24 mouse cellular contexts compared by ENCODE assay signal in genomic region chr1:139064711-139065110, GRCm38 (mm10).
DNase-seq lines count a peak whose midpoint lies in the region; ATAC-seq and TF ChIP-seq lines count a peak whose summit lies in the region.
"Had no signal": no experiment of that assay in that cellular context is flagged by ENCODE, and none has a peak within 500 bp of the region (broad histone marks: within the 10 kb centered on the region; RNA-seq: fewer than 3 reads in every experiment).

No protein-coding gene starts in this region.

- no peak overlapping the region for H3K27ac ChIP-seq in lung, postnatal 0 days (ENCODE audit: low read length)
- H3K27ac ChIP-seq in hindbrain, embryonic 14.5 days: no peak overlapping the region
- H3K27ac ChIP-seq: forebrain, embryonic 13.5 days; heart, embryonic 10.5 days; heart, embryonic 15.5 days; hindbrain, postnatal 0 days; intestine, embryonic 15.5 days; midbrain, embryonic 12.5 days; neural tube, embryonic 13.5 days had no signal

- TF ChIP-seq CTCF in lung, postnatal 0 days (IDR thresholded peaks at IDR 0.05): no peak

- H3K4me2 ChIP-seq in lung, postnatal 0 days (replicated peaks; ENCODE audit: low read depth, low read length): no peak overlapping the region
- no peak overlapping the region for H3K4me2 ChIP-seq in hindbrain, embryonic 14.5 days (replicated peaks)
- H3K4me2 ChIP-seq: forebrain, embryonic 13.5 days; heart, embryonic 15.5 days; intestine, embryonic 15.5 days; midbrain, embryonic 12.5 days; neural tube, embryonic 13.5 days had no signal

- H3K36me3 ChIP-seq in lung, postnatal 0 days (ENCODE audit: insufficient read depth, low read length): peaks cover 5% of the 10 kb centered on the region; the same call in 1 of the 2 replicates
- no peaks in the 10 kb centered on the region for H3K36me3 ChIP-seq in hindbrain, embryonic 14.5 days (replicated peaks; ENCODE audit: control insufficient read depth, insufficient read depth)
- H3K36me3 ChIP-seq: heart, embryonic 15.5 days; intestine, embryonic 15.5 days; midbrain, embryonic 12.5 days; neural tube, embryonic 13.5 days had no signal

- no peaks in the 10 kb centered on the region for H3K4me1 ChIP-seq in lung, postnatal 0 days (ENCODE audit: insufficient read depth, low read depth, low read length)
- no peaks in the 10 kb centered on the region for H3K4me1 ChIP-seq in hindbrain, embryonic 14.5 days (replicated peaks; ENCODE audit: control insufficient read depth, insufficient read depth, low read length)
- H3K4me1 ChIP-seq: heart, embryonic 15.5 days; intestine, embryonic 15.5 days; midbrain, embryonic 12.5 days had no signal

- ATAC-seq in lung, postnatal 0 days: no peak
- ATAC-seq in megakaryocyte progenitor cell, adult 5-6 weeks (replicated peaks; ENCODE audit: poor library complexity): peak; percentile 37; the same call in 1 of the 2 replicates
- ATAC-seq in hindbrain, embryonic 14.5 days (ENCODE audit: low FRiP score): no peak
- ATAC-seq: forebrain, embryonic 13.5 days; hindbrain, postnatal 0 days; intestine, embryonic 15.5 days had no signal

- no peak for TF ChIP-seq EP300 in lung, postnatal 0 days (IDR thresholded peaks at IDR 0.05)

- no peaks in the 10 kb centered on the region for H3K9me3 ChIP-seq in lung, postnatal 0 days (ENCODE audit: low read length)
- no peaks in the 10 kb centered on the region for H3K9me3 ChIP-seq in hindbrain, embryonic 14.5 days (ENCODE audit: control insufficient read depth, low read length)
- H3K9me3 ChIP-seq: forebrain, embryonic 13.5 days; heart, embryonic 10.5 days; heart, embryonic 15.5 days; intestine, embryonic 15.5 days; midbrain, embryonic 12.5 days; neural tube, embryonic 13.5 days had no signal

- WGBS in lung, postnatal 0 days: 46% methylated on average over 2 of the region's 2 CpGs
- WGBS in hindbrain, embryonic 14.5 days: 89% methylated on average over 2 of the region's 2 CpGs

- H3K4me3 ChIP-seq in lung, postnatal 0 days (ENCODE audit: low read depth, low read length): no peak overlapping the region
- H3K4me3 ChIP-seq in hindbrain, embryonic 14.5 days (replicated peaks; ENCODE audit: low read length): no peak overlapping the region
- H3K4me3 ChIP-seq: forebrain, embryonic 13.5 days; heart, embryonic 10.5 days; heart, embryonic 15.5 days; intestine, embryonic 15.5 days; midbrain, embryonic 12.5 days; myocyte; neural tube, embryonic 13.5 days had no signal

- DNase-seq in kidney, adult 9 months: peak; percentile 60
- DNase-seq in kidney, postnatal 4 days: no peak
- DNase-seq in lung, postnatal 0 days (ENCODE audit: low spot score): peak; percentile 57
- no peak for DNase-seq in lung, postnatal 10 days
- DNase-seq in kidney, postnatal 14 days: peak; percentile 39
- no peak for DNase-seq in cerebellum, adult 8-10 months
- DNase-seq in hindbrain, embryonic 14.5 days (ENCODE audit: low spot score): no peak
- DNase-seq: adrenal gland, adult 8-10 months; B cell, adult 2 months; cerebellum, adult 9-10 months; cerebellum, postnatal 36 days; gastrocnemius, postnatal 14 days; heart, adult 11 months; liver; thymus, postnatal 4 days had no signal

- H3K27me3 ChIP-seq in lung, postnatal 0 days (replicated peaks; ENCODE audit: insufficient read depth, low read length): no peaks in the 10 kb centered on the region
- H3K27me3 ChIP-seq in hindbrain, embryonic 14.5 days (ENCODE audit: control insufficient read depth, insufficient read depth, low read length): no peaks in the 10 kb centered on the region
- H3K27me3 ChIP-seq: forebrain, embryonic 13.5 days; heart, embryonic 15.5 days; intestine, embryonic 15.5 days; midbrain, embryonic 12.5 days; neural tube, embryonic 13.5 days had no signal

- H3K9ac ChIP-seq in lung, postnatal 0 days (replicated peaks; ENCODE audit: low read depth): no peak overlapping the region
- no peak overlapping the region for H3K9ac ChIP-seq in hindbrain, embryonic 14.5 days
- H3K9ac ChIP-seq: forebrain, embryonic 13.5 days; heart, embryonic 15.5 days; intestine, embryonic 15.5 days; midbrain, embryonic 12.5 days; neural tube, embryonic 13.5 days had no signal

Comparison
In these comparisons a context has a peak if more than half of its experiments do, and no peak if none do; other contexts are left out.
1. DNase-seq: peak in kidney, adult 9 months (single experiment), lung, postnatal 0 days (single experiment) and kidney, postnatal 14 days (single experiment); none in kidney, postnatal 4 days (0 of 2), lung, postnatal 10 days (single experiment), cerebellum, adult 8-10 months (single experiment) and hindbrain, embryonic 14.5 days (single experiment).